Mouse (Mus musculus): ENCODE results near the gene Dcp1a.

Gene Dcp1a

DNA sequence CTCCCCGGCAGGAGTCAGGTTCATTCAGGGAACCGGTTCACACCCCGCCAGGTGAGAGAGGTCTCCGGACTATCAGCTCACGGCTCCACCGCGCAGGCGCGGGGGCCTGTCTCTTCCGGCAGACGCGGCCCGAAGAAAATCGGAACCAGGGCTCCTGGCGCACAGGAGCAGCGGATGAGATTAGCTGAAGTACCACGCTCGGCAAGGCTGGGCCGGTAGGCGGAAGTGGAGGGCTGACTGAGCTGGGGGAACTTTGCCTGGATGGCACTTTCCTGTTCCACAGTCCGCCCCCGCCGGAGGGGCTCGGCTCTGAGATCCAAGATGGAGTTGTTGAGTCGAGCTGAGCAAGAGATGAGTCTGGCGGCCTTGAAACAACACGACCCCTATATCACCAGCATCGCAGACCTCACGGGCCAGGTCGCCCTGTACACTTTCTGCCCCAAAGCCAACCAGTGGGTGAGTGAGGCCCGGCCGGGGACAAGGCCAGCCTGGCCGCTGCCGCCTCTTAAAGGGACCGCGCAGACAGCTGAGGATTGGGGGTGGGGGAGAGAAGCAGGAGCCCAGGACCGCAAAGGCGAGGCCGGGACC, at the start of gene Dcp1a:
Gene Dcp1a (plus strand): TSS at position 175 of the 588 bp plus-strand sequence.
- DNase-seq (ENCODE audit: low spot score) = peak; percentile 96

DNA sequence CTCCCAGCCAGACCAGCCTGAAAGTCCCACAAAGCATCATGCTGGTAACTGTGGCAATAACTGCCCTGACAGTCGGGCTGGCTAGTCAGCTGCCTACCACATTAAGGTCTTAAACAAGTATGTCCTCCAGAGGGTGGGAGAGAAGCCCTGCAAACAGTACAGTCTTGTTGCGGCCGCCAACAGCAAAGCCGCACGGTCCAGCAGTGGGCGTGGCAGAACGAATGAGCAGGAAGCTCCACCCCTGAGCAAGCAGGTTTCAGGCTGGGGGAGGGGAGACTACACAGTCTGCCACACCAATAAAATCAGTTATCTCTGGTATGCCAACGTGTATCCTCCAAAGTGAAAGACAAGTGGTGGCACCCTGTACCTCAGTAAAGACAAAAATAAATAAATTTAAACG, 49.7 kb upstream of the Dcp1a start:
- peak; percentile 18 for DNase-seq (ENCODE audit: low spot score)

DNA sequence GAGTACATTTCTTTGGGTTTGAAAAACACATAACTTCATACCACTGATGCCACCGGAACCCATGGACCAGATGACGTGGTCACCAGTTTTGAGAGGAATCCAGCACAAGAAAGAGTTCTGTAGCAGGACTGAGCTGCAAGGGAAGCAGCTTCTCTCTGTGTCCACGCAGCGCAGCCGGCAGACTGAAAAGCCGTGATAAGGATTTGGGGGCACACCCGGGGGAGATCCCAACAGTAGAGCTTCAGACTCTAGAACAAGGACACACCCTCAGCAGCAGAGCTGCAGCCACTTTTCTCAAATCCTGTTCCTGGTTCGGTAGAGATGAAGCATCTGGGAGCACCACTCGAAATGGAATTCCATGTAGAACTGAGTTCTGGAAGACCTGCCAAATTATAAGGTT, 49.3 kb upstream of the Dcp1a start:
- no peak for DNase-seq (ENCODE audit: low spot score)

DNA sequence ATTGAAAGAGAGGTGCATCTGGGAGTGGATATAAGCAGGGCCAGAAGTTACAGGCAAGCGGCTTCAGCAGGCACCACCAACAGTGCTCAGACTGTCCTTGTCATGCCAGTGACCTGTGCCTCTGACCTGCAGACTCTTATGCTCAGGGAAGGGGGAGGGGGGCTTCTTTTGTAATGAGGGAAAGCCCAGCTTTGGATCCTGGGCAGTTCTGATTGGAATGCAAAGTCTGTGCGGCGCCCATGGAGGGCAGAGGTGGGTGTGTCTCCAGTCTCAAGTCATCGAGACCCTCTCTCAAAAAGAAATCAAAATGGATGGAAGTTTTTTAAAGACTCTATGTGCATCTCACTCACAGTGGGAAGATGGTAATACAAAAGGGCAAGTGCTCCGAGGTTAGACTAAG, 48.9 kb upstream of the Dcp1a start:
- DNase-seq (ENCODE audit: low spot score) = no peak

DNA sequence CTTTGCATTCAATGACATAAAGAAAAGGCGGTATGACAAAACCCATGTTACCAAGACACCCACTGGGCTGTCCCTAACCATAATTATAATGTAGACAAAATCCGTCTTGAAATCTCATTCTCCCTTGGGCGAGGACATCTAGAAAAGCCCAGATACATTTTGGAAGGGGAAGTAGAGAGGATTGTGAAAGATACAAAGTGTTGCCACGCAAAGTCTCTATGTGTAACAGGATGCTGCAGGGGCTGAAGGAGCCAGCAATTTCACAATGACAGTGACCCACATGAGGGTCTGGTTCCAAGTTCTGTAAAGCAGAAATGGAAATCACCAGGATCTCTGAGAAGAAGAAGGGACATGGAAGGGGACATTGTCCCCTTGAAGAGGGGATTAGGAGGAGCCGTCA, 44.0 kb upstream of the Dcp1a start:
- DNase-seq (ENCODE audit: low spot score) = no peak

DNA sequence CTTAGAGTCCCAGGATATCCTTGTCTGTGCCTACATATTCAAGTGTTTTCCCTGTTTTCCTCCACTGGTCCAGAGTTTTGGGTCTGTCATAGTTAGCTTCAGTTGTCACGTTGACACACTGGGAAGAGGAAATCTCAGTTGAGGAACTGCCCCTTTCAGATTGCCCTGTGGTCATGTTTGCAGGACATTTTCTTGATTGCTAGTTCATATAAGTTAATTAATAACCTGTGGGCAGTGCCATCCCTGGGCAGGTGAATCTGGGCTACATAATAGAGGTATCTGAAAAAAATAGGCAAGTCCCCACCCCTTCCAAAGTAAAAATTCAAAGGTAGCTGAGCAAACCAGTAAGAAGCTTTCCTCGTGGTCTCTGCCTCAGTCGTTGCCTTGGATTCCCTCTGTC, 39.4 kb upstream of the Dcp1a start:
- no peak for DNase-seq (ENCODE audit: low spot score)

DNA sequence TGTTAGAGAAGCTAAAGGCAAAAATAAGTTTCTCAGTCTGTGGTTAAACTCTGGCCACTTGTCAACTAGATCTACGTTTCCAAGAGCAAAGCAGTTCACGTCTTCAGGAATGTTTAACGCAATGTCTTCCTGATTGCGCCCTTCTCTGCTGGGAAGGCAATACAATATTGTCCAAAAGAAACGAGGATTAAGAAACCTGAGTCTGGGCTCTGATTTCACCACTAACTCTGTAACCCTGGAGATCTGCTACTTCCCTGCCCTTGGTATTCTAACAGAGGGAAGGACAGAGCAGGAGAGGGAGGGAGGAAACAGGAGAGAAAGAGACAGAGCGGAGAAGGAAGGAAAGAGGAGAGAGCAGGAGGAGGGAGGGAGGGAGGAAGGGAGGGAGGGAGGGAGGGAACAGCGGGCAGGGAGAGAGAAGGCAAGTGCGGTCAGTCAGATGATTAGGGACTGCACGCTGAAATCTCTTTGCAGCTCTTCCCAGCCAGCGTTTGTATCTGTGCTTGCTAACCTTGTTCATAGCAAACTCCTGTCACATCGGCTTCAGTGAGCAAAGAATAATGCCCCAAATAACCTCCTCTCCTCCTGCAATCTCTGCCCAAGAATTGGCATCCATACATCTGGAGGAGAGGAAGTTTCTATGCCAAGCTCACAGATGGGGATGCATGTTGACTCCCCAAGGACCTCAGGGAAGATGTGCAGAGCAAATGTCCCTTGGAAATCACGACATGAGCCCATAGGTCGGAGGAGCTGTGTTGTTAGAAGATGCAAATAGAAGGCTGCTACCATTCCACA, 23.3 kb upstream of the Dcp1a start:
- no peak for DNase-seq (ENCODE audit: low spot score)

DNA sequence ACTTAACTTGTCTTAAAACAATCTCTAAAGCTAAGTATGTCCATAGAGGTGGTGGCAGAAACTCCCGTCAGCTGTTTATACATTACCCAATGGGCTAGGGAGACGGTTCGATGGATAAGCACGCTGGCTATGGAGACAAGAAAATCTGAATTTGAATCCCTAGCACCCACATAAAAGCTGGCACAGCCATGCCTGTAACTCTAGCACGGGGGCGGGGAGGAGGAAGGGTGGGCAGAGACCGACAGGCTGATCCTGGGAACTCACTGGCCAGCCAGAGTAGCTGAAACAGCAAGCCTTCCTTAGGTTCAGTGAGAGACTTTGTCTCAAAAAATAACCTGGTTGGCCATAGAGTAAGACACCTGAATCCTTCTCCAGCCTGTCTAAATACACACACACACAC, 21.9 kb upstream of the Dcp1a start:
- DNase-seq (ENCODE audit: low spot score) = no peak

DNA sequence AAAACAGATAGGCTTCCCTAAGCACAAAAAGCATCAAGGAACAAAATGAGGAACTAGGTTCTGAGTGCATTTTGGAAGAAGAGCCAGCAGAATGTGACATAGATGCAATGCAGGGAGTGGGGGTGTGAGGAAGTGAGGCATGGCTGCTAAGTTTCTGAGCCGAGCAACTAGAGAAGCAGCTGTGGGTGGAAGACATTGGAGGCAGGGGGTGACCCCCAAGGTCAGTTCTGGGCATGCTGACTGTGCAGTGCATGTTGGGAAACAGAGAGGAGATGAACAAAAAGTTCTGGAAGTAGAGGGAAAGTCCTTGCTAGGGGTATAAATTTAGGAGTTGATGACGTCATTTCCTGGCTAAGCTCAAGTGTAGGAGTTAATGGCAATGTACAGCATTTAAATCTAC, 21.4 kb upstream of the Dcp1a start:
- DNase-seq (ENCODE audit: low spot score) = no peak

DNA sequence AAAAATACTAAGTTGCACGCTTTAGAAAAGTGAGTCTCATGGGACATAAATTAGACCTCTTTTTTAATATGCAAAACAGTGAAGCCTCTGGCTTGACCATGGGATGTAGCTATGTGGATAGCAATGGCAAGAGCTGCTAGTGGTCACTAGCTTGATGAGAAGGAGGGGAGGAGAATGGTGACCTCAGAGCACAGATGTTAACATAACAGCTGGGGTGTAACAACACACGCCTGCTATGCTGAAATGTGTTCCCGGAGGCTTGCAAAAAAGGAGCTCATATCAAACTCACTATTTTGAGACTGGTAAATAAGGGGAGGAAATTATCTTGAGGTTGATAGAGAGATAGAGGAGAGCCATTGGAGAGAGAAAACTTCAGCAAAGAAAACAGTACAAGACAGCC, 20.5 kb upstream of the Dcp1a start:
- DNase-seq (ENCODE audit: low spot score) = no peak

DNA sequence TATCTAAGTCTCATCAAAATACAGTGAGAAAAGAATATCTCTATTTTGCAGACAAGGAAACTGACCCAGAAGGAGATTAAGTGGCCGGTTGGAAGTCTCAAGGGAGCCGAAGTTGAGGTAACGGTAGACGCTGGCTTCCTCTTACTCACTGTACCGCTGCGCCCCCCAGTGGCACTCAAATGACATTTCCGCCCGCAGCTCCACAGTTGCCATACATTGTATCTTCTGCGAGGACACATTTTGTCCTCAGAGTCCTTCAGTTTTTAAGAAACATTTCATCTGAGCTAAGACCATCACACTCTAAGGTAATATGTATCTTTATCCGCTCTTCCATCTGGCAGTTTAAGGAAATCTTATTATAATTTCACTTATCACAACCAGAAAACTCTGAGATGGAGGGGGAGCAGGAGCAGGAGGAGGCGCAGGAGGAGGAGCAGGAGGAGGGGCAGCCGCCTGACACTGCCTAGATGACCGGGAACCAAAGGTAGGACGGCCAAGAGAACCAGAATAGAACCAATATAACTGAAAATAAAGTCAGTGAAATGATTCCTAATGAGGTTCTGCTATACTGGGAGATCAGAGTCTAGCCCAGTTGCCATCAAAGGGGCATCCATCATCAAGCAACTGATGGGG, 19.3 kb upstream of the Dcp1a start:
- DNase-seq (ENCODE audit: low spot score) = peak; percentile 77

DNA sequence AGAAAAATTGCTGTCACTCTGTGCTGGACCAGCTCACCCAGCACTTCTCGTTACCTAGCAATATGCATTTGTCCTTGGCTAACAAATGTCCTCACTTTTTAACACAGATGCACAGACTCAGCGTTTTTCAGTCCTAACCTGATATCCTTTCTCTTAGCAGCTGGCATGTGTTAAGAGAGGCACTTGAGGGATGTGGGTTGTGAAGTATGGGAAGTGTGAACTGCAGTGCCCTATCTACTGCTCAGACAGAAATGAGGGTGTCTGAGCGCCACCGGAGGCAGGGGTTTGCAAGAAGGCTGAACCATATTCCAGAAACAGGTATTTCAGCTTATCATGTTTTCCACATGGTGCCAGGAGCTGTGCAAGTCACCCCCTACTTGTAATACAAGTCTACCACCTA, 16.0 kb upstream of the Dcp1a start:
- no peak for DNase-seq (ENCODE audit: low spot score)

DNA sequence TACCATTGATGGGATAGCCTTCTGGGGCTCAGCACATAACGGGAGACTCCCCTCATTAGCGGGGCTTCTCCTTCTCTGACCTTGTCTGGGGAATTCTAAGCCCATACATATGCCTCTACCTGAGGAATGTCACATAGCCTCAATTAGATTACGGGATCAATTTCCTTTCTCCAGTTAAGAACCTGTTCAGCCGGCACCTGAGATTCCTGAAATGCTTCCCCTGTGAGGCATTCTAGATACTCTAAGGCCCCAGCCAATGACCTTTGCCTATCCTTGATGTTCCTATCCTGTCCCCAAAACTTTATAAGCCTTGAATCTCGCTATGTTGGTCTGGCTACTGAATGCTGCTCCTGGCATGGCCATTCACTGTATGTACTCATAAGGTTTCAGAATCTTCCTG, 5.7 kb upstream of the Dcp1a start:
- DNase-seq (ENCODE audit: low spot score) = no peak

DNA sequence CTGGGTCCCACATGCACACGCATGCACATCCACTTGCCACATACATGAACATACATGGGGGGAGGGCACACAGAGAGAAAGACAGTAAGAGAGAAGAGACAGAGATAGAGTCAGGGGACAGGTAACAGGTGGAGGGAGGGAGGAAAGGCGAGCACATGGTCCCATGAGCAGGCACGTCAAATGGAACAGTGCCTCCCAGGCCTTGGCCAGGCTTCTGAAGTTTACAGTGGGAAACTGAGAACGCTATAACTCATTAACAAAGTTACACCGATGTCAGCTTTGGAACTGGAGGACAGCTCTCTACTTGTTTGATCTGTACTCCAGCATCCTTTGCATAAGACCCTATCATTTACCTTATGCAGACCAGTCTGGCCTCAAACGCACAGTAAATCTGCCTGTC, 4.9 kb upstream of the Dcp1a start:
- DNase-seq (ENCODE audit: low spot score) = no peak

DNA sequence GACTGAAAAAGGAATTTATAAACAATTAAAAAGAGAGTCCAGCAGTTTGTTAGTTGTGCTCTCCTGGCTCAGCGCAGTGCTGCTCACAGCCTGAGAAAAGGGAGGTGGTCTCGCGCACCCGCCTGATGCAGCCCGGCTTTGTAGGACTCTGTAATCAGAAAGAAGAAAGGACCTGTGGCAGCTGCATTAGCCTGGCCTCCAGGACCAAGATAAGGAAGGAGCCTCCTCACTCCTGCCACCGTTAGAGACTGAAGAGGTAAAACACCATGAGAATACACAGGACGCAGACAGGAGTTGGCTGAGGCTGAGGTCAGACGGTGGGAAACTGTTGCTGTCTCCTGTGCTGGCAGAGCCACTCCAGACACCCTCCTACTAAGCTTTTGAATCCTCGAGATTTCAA, 12.0 kb downstream of the Dcp1a start, which contains the start of gene Cacna1d:
Gene Cacna1d (minus strand): TSS at position 114 of the 400 bp plus-strand sequence.
- DNase-seq (ENCODE audit: low spot score) = no peak

DNA sequence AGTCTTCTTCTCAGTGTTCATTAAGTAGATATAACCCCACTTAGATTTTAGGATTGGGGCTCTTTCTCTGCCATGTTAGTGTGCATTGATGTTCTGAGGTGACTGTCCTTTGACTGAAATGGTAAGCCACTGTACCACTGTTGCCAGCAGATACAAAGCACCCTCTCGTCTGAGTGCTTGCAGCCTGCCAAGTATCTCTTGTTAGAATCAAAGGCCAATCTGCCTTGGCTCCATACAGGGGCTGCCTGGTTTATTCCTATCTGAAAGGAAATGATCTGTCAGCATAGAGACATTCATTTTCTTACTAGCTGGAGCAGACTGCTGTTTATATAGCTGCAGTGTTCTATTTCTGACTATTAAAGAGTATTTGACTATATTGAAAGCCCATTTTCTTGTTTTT, 13.9 kb downstream of the Dcp1a start:
- DNase-seq (ENCODE audit: low spot score) = no peak

DNA sequence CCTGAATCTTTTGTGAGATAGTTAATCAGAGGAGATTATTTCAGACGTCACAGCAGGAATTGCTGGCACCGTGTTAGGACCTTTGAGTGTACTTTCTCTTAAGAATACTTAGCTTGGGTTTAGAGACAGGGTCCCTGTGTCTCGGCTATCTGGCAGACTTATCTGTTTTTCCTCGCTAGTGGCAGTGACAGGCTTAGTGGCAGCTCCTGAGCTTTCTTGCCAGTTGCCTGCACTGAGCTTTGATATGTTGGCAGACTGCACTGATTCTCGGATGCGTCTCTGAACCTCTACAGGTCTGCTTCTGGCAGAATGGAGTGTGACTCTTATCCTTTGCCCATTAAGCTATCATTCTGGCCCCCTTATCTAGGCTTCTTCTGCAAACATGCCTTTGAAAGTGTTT, 15.7 kb downstream of the Dcp1a start:
- DNase-seq (ENCODE audit: low spot score) = no peak

DNA sequence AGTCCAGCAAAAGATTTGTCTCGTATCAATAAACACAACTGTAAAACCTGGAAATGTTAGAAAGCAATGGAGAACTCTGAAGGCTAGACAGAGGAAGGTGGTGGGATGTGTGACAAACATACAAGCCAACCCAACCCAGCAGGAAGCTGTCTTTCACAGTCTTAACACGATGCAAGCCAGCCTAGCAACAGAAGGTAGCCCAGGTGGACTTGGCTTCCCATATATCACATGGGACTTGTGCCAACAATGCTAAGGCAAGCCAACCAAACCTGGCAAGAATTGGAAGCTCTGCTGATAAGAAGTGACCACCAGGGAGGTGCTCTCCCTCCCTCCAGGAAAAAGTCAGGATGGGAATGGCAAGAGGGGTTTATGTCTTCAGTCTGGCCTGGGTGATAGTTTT, 18.9 kb downstream of the Dcp1a start:
- DNase-seq (ENCODE audit: low spot score) = no peak

DNA sequence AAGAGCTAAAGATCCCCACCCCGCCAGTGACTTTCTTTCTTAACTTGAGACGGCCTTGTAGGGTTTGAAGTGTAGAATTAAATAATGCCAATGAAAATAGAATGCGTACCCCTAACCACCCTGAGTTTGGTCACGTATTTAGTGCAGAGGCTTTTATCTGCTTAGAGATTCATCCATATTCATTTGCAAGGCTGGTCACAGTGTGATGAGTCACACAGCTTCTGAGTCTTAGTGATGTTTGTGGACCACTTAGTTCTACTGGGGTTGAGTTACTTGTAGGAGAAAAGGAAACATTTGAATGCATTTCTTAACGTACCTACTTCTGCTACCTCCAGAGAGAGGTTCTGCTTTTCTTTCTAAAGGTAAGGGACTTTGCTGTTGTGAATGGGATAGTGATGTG, 25.7 kb downstream of the Dcp1a start:
- no peak for DNase-seq (ENCODE audit: low spot score)

DNA sequence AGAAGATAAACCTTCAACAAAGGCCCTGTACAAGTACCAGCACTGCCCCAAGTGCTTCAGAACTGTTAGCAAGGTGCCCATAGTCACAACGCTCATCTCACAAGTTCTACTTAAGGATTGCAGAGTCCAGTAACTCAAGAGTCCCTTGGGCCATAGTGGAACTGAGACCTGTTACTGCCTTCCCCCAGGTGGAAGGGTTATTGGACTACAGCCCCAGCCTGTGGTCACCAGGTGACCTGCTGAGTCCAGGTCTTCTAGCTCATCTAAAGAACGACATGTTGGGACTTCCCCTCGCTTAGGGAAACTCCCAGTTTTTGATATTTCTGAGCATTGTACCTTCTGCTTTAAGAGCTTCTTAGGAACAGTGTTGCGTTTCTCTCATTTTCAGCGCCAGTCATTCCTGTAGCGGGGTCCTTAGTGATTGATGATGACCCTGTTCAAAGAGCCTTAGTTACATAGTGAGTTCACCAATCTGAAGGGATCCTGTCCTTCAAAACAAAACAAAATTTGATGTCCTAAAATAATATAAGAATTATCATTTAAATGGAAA, 31.0 kb downstream of the Dcp1a start:
- DNase-seq (ENCODE audit: low spot score) = no peak

DNA sequence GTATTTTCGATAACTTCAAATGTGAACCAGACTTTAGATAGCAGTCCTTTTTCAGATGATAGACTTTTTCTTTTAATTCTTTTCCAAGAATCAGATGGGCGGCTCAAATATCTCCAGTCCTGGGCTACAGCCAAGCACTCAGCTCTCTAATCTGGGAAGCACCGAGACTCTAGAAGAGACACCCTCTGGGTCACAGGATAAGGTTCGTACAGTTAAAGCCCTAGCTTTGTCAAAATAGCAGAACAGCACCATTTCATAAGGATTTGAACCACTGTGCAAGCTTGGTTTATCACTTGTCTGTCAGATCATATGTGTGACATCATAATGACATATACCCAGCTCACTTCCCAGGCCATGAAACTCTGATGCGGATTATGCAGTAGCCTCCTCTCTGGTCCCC, 33.6 kb downstream of the Dcp1a start:
- DNase-seq (ENCODE audit: low spot score) = no peak

DNA sequence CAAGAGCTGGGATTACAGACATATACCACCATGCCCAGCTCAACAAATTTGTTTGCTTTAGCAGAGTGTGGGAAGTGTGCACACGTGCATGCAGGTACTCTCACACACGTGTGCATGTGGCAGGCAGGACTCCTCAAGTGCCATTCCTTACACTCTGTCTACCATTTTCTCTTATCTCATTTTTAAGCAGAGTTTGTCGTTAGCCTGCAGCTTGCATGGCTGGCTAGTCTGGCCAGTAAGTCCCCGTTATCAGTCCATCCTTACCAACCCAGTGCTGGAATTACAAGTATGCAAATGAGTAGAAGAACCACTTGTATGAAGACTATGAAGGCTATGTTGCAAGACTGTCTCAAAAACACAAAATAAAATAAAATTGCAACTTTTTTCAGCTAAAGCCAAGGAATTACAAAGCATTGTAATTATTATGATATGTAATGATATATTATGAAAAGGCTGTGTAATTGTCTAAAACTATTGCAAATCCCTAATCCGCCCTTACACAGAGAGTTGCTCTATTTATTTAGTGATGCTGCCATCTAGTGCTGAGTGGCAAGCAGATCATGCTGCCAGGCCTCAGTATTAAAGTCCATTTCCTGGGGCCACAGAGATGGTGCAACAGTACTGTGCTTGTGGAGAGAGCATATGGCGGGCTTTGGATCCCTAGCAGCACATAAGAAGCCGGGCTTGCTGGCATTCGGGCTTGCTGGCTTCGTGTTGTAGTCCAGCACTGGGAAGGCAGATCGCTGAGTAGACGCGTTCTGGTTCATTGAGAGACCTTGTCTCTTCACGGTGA, 36.8 kb downstream of the Dcp1a start:
- DNase-seq (ENCODE audit: low spot score) = no peak
